Mouse (Mus musculus) midbrain, embryonic 11.5 days (tissue): ENCODE results near the gene Ccdc163. TPM values are rescaled to one million over a fixed set of nuclear protein-coding genes. Genes with fewer than 3 reads are reported as not detected.
"Not testable (repeated sequence)": the region's sequence is repeated elsewhere in the genome, so short reads cannot be mapped to it uniquely, and the experiment has no call there.

Source experiments
- ATAC-seq: fragments of 200-750 bp; cut with Nextera tagmentation; 2 replicates; pipeline ENCODE4 v1.8.0; 2017; ENCODE audit warnings: moderate TSS enrichment, moderate library complexity; ENCODE audit not compliant: low FRiP score
- DNase-seq: peaks from one replicate; pipeline ENCODE4 v3.0.0; 2015; ENCODE audit warnings: low spot score; ENCODE audit errors: missing footprints
- H3K27ac ChIP-seq: fragments of 300-500 bp; sonication (generic); 2 replicates; pipeline ENCODE4 v1.5.1; 2014; ENCODE audit warnings: low read depth, low read length
- H3K27me3 ChIP-seq: fragments of 300-500 bp; sonication (generic); 2 replicates; pipeline ENCODE4 v1.6.1; 2014; ENCODE audit warnings: mild to moderate bottlenecking, low read length, moderate library complexity, mixed read lengths; ENCODE audit not compliant: control insufficient read depth, insufficient read depth
- H3K36me3 ChIP-seq: fragments of 300-500 bp; sonication (generic); 2 replicates; pipeline ENCODE4 v1.6.1; 2014; ENCODE audit warnings: mild to moderate bottlenecking, low read length, moderate library complexity, mixed read lengths; ENCODE audit not compliant: control insufficient read depth, insufficient read depth
- H3K4me1 ChIP-seq: fragments of 300-500 bp; sonication (generic); 2 replicates; pipeline ENCODE4 v1.6.1; 2014; ENCODE audit warnings: low read length; ENCODE audit not compliant: control insufficient read depth, insufficient read depth
- H3K4me2 ChIP-seq: fragments of 300-500 bp; sonication (generic); 2 replicates; pipeline ENCODE4 v1.6.1; 2014; ENCODE audit warnings: mild to moderate bottlenecking, moderate library complexity
- H3K4me3 ChIP-seq: fragments of 300-500 bp; sonication (generic); 2 replicates; pipeline ENCODE4 v1.5.1; 2014; ENCODE audit warnings: low read depth, low read length
- H3K9ac ChIP-seq: fragments of 300-500 bp; sonication (generic); 2 replicates; pipeline ENCODE4 v1.6.1; 2014; ENCODE audit warnings: low read length
- H3K9me3 ChIP-seq: fragments of 300-500 bp; sonication (generic); 2 replicates; pipeline ENCODE4 v1.6.1; 2016; ENCODE audit warnings: low read length; ENCODE audit not compliant: control insufficient read depth
- WGBS: fragments of 180-500 bp; shearing (Covaris S2); extraction: QIAGEN DNeasy Blood & Tissue Kit; methylation state at CpG from one replicate; pipeline ENCODE4 v1.1.7; 2014; 5-methylcytosine and 5-hydroxymethylcytosine counted together
- polyA plus RNA-seq: library from polyadenylated mRNA; unstranded; fragments of >200 nt; fragmentation: Nextera tagmentation; extraction: Ambion mirVana; gene quantifications from 2 replicates; pipeline ENCODE4 v1.2.1, GENCODE M21; 2014

Gene Ccdc163
- polyA plus RNA-seq, 1 experiment from 2014 or later: 34.3 TPM

DNA sequence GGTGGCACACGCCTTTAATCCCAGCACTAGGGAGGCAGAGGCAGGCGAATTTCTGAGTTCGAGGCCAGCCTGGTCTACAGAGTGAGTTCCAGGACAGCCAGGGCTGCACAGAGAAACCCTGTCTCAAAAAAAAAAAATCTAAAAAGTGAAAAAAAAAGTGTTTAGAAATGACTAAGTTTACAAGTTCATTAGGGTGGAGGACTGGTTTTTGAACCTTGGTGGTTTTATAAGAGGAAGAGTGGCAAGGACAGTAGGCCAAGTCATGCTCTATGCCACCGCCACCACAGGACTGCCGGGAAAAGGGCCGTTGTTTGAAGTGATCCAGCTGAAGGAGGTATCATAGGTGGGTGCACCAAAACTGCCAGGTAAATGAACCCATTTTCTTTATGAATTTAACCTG, 33.5 kb upstream of the Ccdc163 start:
- H3K9me3 ChIP-seq, ATAC-seq, H3K4me2 ChIP-seq, DNase-seq, H3K9ac ChIP-seq, H3K27me3 ChIP-seq, H3K36me3 ChIP-seq, H3K4me1 ChIP-seq, H3K4me3 ChIP-seq, H3K27ac ChIP-seq: not testable (repeated sequence)
- WGBS: 92% methylated on average over 6 of the region's 6 CpGs

DNA sequence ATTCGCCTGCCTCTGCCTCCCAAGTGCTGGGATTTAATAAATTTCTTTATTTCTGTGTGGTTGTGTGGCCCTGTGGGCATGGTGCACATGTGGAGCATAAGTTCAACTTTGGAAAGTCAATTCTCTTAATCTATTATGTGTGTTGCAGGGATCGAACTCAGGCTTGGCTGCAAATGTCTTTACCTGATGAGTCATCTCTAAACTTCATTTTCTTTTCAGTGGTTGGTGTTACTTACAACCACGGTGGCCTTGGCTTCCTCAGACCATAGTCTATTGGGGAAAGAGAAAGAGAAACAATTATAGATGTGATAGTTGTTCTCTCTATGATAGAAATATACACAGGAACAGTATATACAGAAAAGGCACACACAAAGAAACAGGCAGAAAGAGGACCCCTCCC, 32.3 kb upstream of the Ccdc163 start:
- DNase-seq: no peak
- no peaks in the 10 kb centered on the region for H3K27me3 ChIP-seq
- H3K27ac ChIP-seq: no peak overlapping the region
- no peak overlapping the region for H3K9ac ChIP-seq
- no peaks in the 10 kb centered on the region for H3K9me3 ChIP-seq
- no peak overlapping the region for H3K4me2 ChIP-seq
- WGBS: 91% methylated on average over 3 of the region's 3 CpGs
- H3K36me3 ChIP-seq: no peaks in the 10 kb centered on the region
- no peak for ATAC-seq
- H3K4me3 ChIP-seq: no peak overlapping the region
- H3K4me1 ChIP-seq: no peaks in the 10 kb centered on the region

DNA sequence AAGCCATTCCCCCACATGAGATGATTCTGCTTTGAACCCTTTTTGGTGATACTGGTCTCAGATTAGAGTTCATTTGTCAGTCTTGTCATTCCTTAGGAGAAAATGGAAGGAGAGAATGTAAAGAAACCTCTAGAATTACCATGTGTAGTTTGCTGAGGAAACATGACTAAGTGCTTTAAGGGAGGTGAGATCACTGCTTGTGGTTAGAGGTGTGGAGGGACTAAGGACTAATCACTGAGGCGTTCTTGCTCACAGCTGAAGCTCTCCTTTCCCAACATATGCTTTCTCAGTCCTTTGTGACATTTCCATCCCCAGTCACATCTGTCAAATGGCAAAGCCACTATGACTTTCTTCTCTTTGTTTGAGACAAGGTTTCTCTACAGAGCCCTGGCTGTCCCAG, 30.5 kb upstream of the Ccdc163 start:
- Histone ChIP-seq H3K9ac (no peak overlapping the region), H3K27me3 (no peaks in the 10 kb centered on the region), H3K27ac (no peak overlapping the region), H3K36me3 (no peaks in the 10 kb centered on the region), H3K4me3 (no peak overlapping the region), H3K9me3 (no peaks in the 10 kb centered on the region), H3K4me1 (no peaks in the 10 kb centered on the region), H3K4me2 (no peak overlapping the region)
- ATAC-seq: no peak
- peak; percentile 44 for DNase-seq
- 71% methylated on average over 1 of the region's 1 CpGs for WGBS

DNA sequence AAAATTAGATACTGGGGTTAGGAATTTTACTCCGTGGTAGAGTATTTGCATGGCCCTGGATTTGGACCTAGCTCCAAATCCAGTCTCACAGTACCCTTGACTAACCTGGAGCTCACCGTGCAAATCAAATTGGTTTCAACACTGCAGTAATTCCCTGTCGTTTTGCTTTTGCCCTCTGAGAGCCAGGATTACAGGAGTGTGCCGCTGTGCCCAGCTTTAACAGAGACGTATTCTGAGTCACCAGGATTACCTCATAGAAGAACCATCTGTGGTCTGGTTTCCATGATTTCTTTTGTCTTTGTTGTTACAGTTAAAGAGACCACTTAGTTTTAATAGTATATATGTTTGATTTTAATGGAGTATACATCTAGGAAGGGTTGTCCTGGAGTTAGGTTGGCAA, 29.2 kb upstream of the Ccdc163 start:
- Histone ChIP-seq H3K4me1 (no peaks in the 10 kb centered on the region), H3K27ac (no peak overlapping the region), H3K36me3 (no peaks in the 10 kb centered on the region), H3K9ac (no peak overlapping the region), H3K4me3 (no peak overlapping the region), H3K27me3 (no peaks in the 10 kb centered on the region), H3K9me3 (no peaks in the 10 kb centered on the region), H3K4me2 (no peak overlapping the region)
- DNase-seq (peak; percentile 53), ATAC-seq (no peak)
- WGBS: 74% methylated on average over 5 of the region's 5 CpGs

DNA sequence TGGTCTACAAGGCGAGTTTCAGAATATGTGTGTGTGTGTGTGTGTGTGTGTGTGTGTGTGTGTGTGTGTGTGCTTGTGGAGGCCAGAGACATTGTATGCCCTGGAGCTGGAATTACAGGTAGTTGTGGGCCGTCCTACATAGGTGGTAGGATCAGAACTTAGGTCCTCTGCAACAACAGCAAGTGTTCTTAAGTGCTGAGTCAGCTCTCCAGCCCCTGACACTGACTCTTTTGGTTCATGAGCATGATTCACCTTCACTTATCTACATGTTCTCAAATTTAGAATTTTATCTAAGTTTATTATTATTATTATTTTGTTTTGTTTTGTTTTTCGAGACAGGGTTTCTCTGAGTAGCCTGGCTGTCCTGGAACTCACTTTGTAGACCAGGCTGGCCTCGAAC, 27.8 kb upstream of the Ccdc163 start:
- not testable (repeated sequence) for H3K4me2 ChIP-seq, H3K4me3 ChIP-seq, H3K36me3 ChIP-seq, H3K27ac ChIP-seq, DNase-seq, H3K9me3 ChIP-seq, ATAC-seq, H3K4me1 ChIP-seq, H3K9ac ChIP-seq, H3K27me3 ChIP-seq
- WGBS: 91% methylated on average over 4 of the region's 4 CpGs

DNA sequence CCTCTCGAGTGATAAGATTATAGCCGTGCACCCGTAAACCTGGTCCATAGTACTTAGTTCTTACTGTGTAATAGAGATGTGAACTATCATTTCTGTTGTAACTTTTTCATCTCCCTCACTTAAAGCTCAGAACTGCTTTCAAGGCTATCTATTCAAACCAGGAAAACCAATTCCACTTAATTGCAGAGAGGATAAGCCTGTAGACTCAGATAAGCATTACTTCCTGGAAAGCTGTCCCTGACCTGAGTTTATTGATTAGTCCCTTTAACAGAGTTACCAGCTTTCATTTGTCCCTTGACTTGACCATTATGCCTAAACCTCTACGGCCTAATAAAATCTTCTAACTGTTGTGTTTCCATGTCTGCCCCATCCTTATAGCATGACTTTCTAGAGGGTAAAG, 24.4 kb upstream of the Ccdc163 start:
- 87% methylated on average over 4 of the region's 4 CpGs for WGBS
- H3K4me1 ChIP-seq: peaks cover 10% of the 10 kb centered on the region

DNA sequence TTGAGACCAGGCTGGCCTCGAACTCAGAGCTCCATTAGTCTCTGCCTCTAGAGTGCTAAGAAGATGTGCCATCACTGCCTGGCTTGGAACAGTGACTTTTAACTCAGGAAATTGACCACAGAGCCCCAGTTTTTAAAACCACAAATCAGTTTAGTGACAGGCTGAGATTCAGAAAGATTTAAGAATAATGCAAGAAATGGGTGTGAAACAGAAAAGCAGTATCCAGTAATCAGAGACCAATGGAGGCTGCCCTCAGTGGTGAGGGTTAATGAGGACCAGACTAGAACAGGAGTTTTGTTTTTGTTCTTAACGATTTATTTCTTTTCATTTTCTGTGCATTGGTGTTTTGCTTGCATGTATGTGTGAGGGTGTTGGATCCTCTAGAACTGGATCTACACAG, 23.6 kb upstream of the Ccdc163 start:
- no peak for DNase-seq
- H3K36me3 ChIP-seq: peaks cover 7% of the 10 kb centered on the region; the same call in 1 of the 2 replicates
- no peak overlapping the region for H3K4me2 ChIP-seq
- no peaks in the 10 kb centered on the region for H3K9me3 ChIP-seq
- H3K27ac ChIP-seq: no peak overlapping the region
- no peak overlapping the region for H3K4me3 ChIP-seq
- H3K4me1 ChIP-seq: peaks cover 10% of the 10 kb centered on the region
- no peaks in the 10 kb centered on the region for H3K27me3 ChIP-seq
- 81% methylated on average over 2 of the region's 2 CpGs for WGBS
- ATAC-seq: no peak
- no peak overlapping the region for H3K9ac ChIP-seq

More for the DNA sequence above, 24.4 kb upstream of the Ccdc163 start:
- H3K9ac ChIP-seq: no peak overlapping the region
- H3K4me2 ChIP-seq: no peak overlapping the region
- H3K27me3 ChIP-seq: no peaks in the 10 kb centered on the region
- no peak overlapping the region for H3K4me3 ChIP-seq
- peak; percentile 23 for DNase-seq
- H3K36me3 ChIP-seq: peaks cover 4% of the 10 kb centered on the region; the same call in 1 of the 2 replicates
- no peak for ATAC-seq
- no peak overlapping the region for H3K27ac ChIP-seq
- H3K9me3 ChIP-seq: no peaks in the 10 kb centered on the region

DNA sequence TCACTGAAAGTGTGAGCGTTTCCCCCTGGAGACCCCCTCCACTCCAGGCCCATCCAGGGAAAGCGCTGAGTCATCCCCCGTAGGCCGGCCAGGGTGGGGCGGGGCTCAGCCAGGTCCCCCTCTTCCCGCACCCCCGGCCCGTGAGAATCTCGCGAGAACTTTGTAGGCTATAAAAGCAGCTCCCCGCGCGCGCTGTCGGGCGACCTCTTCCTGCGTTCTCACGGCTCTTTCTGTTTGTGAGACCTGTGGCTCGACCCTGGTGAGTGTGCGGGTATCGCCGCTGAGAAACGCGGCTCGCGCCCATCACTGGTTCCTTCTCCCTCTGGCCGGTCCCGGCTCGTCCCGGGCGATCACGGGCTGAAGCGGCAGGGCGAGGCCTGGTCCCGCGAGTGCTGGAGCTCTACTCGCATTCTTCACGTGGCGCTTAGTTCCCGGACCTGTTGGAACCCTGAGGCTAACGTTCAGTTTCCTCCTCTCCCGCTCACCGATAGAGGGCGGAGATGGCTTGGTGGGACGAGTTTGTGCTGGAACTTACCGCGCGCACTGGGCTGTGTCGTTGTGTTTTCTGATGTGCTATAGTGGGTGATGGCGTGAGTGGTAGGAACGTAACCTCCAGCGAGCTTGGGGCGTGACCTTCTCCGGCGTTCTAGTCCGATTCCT, 22.8 kb upstream of the Ccdc163 start, which contains the start of gene Prdx1:
Prdx1 (plus strand) TSS at position 143 of the 660 bp plus-strand sequence.
- H3K27ac ChIP-seq: peak within 1 kb of the TSS; percentile 86
- under 1% methylated on average over 56 of the region's 56 CpGs for WGBS
- peak within 1 kb of the TSS; percentile 75 for H3K4me2 ChIP-seq
- no peaks in the 10 kb centered on the region for H3K27me3 ChIP-seq
- DNase-seq (peak; percentile 99), ATAC-seq (peak; percentile 97)
- peaks cover 7% of the 10 kb centered on the region; the same call in 1 of the 2 replicates for H3K36me3 ChIP-seq
- peaks cover 10% of the 10 kb centered on the region for H3K4me1 ChIP-seq
- peak within 1 kb of the TSS; percentile 70 for H3K4me3 ChIP-seq
- H3K9ac ChIP-seq: peak within 1 kb of the TSS; percentile 76
- no peaks in the 10 kb centered on the region for H3K9me3 ChIP-seq

DNA sequence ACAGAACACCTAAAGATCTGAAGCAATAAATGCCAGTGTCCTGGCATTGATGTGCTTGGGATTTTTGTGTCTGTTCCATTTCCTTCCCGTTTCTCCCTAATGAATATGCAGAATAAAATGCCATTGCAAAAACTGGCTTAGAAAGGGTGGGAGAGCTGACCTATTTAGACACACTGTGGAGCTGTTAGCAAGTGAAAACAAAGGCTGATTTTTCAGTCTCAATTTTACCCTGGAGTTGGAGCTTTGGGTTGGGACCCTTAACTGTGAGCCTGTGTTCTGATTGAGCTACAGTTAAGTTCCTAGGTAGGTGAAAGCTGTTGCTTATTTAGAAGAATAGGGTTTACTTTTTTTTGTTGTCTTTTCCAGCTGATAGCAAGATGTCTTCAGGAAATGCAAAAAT, 21.3 kb upstream of the Ccdc163 start:
- H3K27me3 ChIP-seq: no peaks in the 10 kb centered on the region
- peak; percentile 85 for DNase-seq
- H3K27ac ChIP-seq: no peak overlapping the region
- 26% methylated on average over 1 of the region's 1 CpGs for WGBS
- peaks cover 10% of the 10 kb centered on the region for H3K4me1 ChIP-seq
- no peak for ATAC-seq
- peak overlapping the region; percentile 70 for H3K4me3 ChIP-seq
- H3K9me3 ChIP-seq: no peaks in the 10 kb centered on the region
- no peak overlapping the region; the same call in 1 of the 2 replicates for H3K9ac ChIP-seq
- peak overlapping the region; percentile 75 for H3K4me2 ChIP-seq
- peaks cover 8% of the 10 kb centered on the region; the same call in 1 of the 2 replicates for H3K36me3 ChIP-seq
